Mouse (Mus musculus) thymus, adult 2 months (tissue): ENCODE measurements at regions not wholly inside any gene's neighbourhood (a gene's known extent, or its start where the extent isn't known, plus 50 kb on each side); places are given as distances from the start of the nearest gene placed in this dataset.

Source experiments
- CTCF ChIP-seq: fragments of 200-500 bp; IDR thresholded peaks from 2 replicates; pipeline ENCODE4 v1.5.1; 2012; ENCODE audit warnings: mild to moderate bottlenecking, control low read depth, low read length, moderate library complexity, borderline replicate concordance; ENCODE audit not compliant: control insufficient read depth, poor library complexity, insufficient read depth; ENCODE audit errors: extremely low read depth
- POLR2A ChIP-seq: fragments of 200-500 bp; IDR thresholded peaks from 2 replicates; pipeline ENCODE4 v1.6.1; 2012; ENCODE audit warnings: mild to moderate bottlenecking, low read length, control low read depth, moderate library complexity; ENCODE audit not compliant: control insufficient read depth, poor library complexity, insufficient read depth; ENCODE audit errors: extremely low read depth

- TF ChIP-seq CTCF (no peak), POLR2A (no peak)
These were observed 285.0 kb upstream of the Rbms1 start for GRCm38 (mm10) chr2:61247956-61248355.
